Mouse (Mus musculus) liver, embryonic 14.5 days (tissue): ENCODE measurements around the gene Sf3a1.

Experiments used
- CTCF ChIP-seq: IDR thresholded peaks from 2 replicates; pipeline ENCODE4 v1.5.1; 2016; ENCODE audit warnings: antibody characterized with exemption, low read depth, control low read depth
- EP300 ChIP-seq: IDR thresholded peaks from 2 replicates; pipeline ENCODE4 v1.6.1; 2016; ENCODE audit warnings: antibody characterized with exemption, low read depth

DNA sequence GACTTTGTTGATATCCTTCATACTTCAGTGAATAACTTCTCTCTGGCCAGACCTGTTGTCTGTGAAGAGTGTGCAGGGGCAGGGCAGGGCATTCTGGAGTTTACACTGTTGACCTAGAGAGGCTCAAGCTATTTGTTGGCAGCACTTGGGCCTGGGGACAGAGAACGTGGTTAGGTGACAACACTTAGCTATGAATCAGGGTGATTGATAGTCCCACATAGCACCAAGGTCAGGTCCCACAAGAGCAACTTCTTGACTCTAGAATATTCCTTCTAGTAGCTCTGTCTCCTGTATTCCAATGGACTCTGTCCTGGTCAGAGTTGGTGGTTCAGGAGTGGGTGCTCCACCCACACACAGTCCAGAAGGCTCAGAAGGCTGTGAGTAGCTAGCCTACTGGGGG is 50.6 kb downstream of the Sf3a1 start:
- TF ChIP-seq CTCF: no peak
- no peak for TF ChIP-seq EP300
